Mouse (Mus musculus) limb, embryonic 12.5 days (tissue): ENCODE results near the gene Gfi1b. TPM values are rescaled to one million over a fixed set of nuclear protein-coding genes. Genes with fewer than 3 reads are reported as not detected.
A peak's percentile ranks its signal among the peaks of the same experiment; 100 is the strongest.

Experiments
- ATAC-seq: fragments of 200-750 bp; cut with Nextera tagmentation; 2 replicates; pipeline ENCODE4 v1.8.0; 2017; ENCODE audit warnings: low read depth, moderate TSS enrichment; ENCODE audit not compliant: insufficient number of reproducible peaks, insufficient read depth, low FRiP score, low TSS enrichment
- H3K27ac ChIP-seq: fragments of 300-500 bp; sonication (generic); 2 replicates; pipeline ENCODE4 v1.5.1; 2016; ENCODE audit warnings: mild to moderate bottlenecking, moderate library complexity
- H3K27me3 ChIP-seq: fragments of 300-500 bp; sonication (generic); 2 replicates; pipeline ENCODE4 v1.6.1; 2016; ENCODE audit warnings: mild to moderate bottlenecking, moderate library complexity
- H3K36me3 ChIP-seq: fragments of 300-500 bp; sonication (generic); 2 replicates; pipeline ENCODE4 v1.6.1; 2016; ENCODE audit warnings: mild to moderate bottlenecking, moderate library complexity
- H3K4me1 ChIP-seq: fragments of 300-500 bp; sonication (generic); replicated peaks from 2 replicates; pipeline ENCODE4 v1.6.1; 2016
- H3K4me2 ChIP-seq: fragments of 300-500 bp; sonication (generic); 2 replicates; pipeline ENCODE4 v1.6.1; 2016; ENCODE audit warnings: mild to moderate bottlenecking, moderate library complexity
- H3K4me3 ChIP-seq: fragments of 300-500 bp; sonication (generic); replicated peaks from 2 replicates; pipeline ENCODE4 v1.5.1; 2016; ENCODE audit warnings: mild to moderate bottlenecking
- H3K9ac ChIP-seq: fragments of 300-500 bp; sonication (generic); replicated peaks from 2 replicates; pipeline ENCODE4 v1.6.1; 2016; ENCODE audit warnings: mild to moderate bottlenecking, moderate library complexity
- H3K9me3 ChIP-seq: fragments of 300-500 bp; sonication (generic); 2 replicates; pipeline ENCODE4 v1.6.1; 2016; ENCODE audit warnings: mild to moderate bottlenecking, moderate library complexity
- WGBS: fragments of 180-500 bp; shearing (Covaris S2); methylation state at CpG from one replicate; pipeline ENCODE4 v1.1.7; 2016; 5-methylcytosine and 5-hydroxymethylcytosine counted together
- polyA plus RNA-seq: library from polyadenylated mRNA; unstranded; fragments of >200 nt; fragmentation: Nextera tagmentation; extraction: Ambion mirVana; gene quantifications from 2 replicates; pipeline ENCODE4 v1.2.1, GENCODE M21; 2016

The Gfi1b gene
- polyA plus RNA-seq, 1 experiment from 2014 or later: 0.55 TPM

- Histone ChIP-seq H3K9ac (no peak overlapping the region), H3K36me3 (no peaks in the 10 kb centered on the region), H3K9me3 (no peaks in the 10 kb centered on the region), H3K27me3 (no peaks in the 10 kb centered on the region), H3K27ac (no peak overlapping the region), H3K4me2 (no peak overlapping the region), H3K4me3 (no peak overlapping the region), H3K4me1 (peaks cover 44% of the 10 kb centered on the region)
- WGBS: 60% methylated on average over 7 of the region's 7 CpGs
- ATAC-seq: no peak
Measured at GRCm38 (mm10) chr2:28639794-28640193, 18.0 kb upstream of the Gfi1b start.

GRCm38 (mm10) chr2:28638886-28639285 lies 17.1 kb upstream of the Gfi1b start:
- Histone ChIP-seq H3K4me3 (peak overlapping the region; percentile 23), H3K4me2 (peak overlapping the region; percentile 50), H3K27ac (peak overlapping the region; percentile 20; the same call in 1 of the 2 replicates), H3K9me3 (no peaks in the 10 kb centered on the region), H3K27me3 (no peaks in the 10 kb centered on the region), H3K9ac (peak overlapping the region; percentile 34; the same call in 1 of the 2 replicates), H3K36me3 (no peaks in the 10 kb centered on the region), H3K4me1 (peaks cover 39% of the 10 kb centered on the region)
- ATAC-seq: no peak
- WGBS: 7% methylated on average over 9 of the region's 9 CpGs

- Histone ChIP-seq H3K36me3 (no peaks in the 10 kb centered on the region), H3K4me2 (peak overlapping the region; percentile 50), H3K27me3 (no peaks in the 10 kb centered on the region), H3K4me3 (peak overlapping the region; percentile 23), H3K9ac (peak overlapping the region; percentile 34), H3K27ac (peak overlapping the region; percentile 20; the same call in 1 of the 2 replicates), H3K9me3 (no peaks in the 10 kb centered on the region), H3K4me1 (peaks cover 34% of the 10 kb centered on the region)
- WGBS: 14% methylated on average over 9 of the region's 9 CpGs
- ATAC-seq: no peak
Measured at GRCm38 (mm10) chr2:28638352-28638751, 16.6 kb upstream of the Gfi1b start.

- Histone ChIP-seq H3K4me3 (no peak overlapping the region), H3K9ac (no peak overlapping the region), H3K27me3 (no peaks in the 10 kb centered on the region), H3K4me1 (peaks cover 24% of the 10 kb centered on the region), H3K27ac (no peak overlapping the region), H3K4me2 (no peak overlapping the region), H3K9me3 (no peaks in the 10 kb centered on the region), H3K36me3 (no peaks in the 10 kb centered on the region)
- 81% methylated on average over 9 of the region's 9 CpGs for whole genome bisulfite sequencing
- ATAC-seq: no peak
Measured at GRCm38 (mm10) chr2:28637106-28637845, 15.5 kb upstream of the Gfi1b start.

GRCm38 (mm10) chr2:28635199-28635598 lies 13.4 kb upstream of the Gfi1b start:
- no peaks in the 10 kb centered on the region for H3K9me3 ChIP-seq
- H3K27me3 ChIP-seq: no peaks in the 10 kb centered on the region
- H3K4me2 ChIP-seq: no peak overlapping the region
- peaks cover 23% of the 10 kb centered on the region for H3K4me1 ChIP-seq
- no peak overlapping the region for H3K9ac ChIP-seq
- no peak overlapping the region for H3K27ac ChIP-seq
- 84% methylated on average over 1 of the region's 1 CpGs for WGBS
- no peaks in the 10 kb centered on the region for H3K36me3 ChIP-seq
- ATAC-seq: no peak
- H3K4me3 ChIP-seq: no peak overlapping the region

- no peak for ATAC-seq
- Histone ChIP-seq H3K4me2 (no peak overlapping the region), H3K4me3 (no peak overlapping the region), H3K9me3 (no peaks in the 10 kb centered on the region), H3K9ac (no peak overlapping the region), H3K27ac (no peak overlapping the region), H3K27me3 (no peaks in the 10 kb centered on the region), H3K36me3 (no peaks in the 10 kb centered on the region), H3K4me1 (peaks cover 31% of the 10 kb centered on the region)
- 43% methylated on average over 4 of the region's 4 CpGs for WGBS
Measured at GRCm38 (mm10) chr2:28633136-28633535, 11.4 kb upstream of the Gfi1b start.

GRCm38 (mm10) chr2:28632626-28633025 lies 10.8 kb upstream of the Gfi1b start:
- Histone ChIP-seq H3K4me3 (no peak overlapping the region), H3K9ac (no peak overlapping the region), H3K27ac (no peak overlapping the region), H3K4me2 (no peak overlapping the region), H3K9me3 (no peaks in the 10 kb centered on the region), H3K4me1 (peaks cover 28% of the 10 kb centered on the region), H3K36me3 (no peaks in the 10 kb centered on the region), H3K27me3 (no peaks in the 10 kb centered on the region)
- WGBS: 59% methylated on average over 1 of the region's 1 CpGs
- ATAC-seq: no peak

- peak; percentile 83 for ATAC-seq
- no peak overlapping the region for H3K4me3 ChIP-seq
- peaks cover 22% of the 10 kb centered on the region for H3K4me1 ChIP-seq
- H3K9ac ChIP-seq: 0 out of 2 replicates have a peak overlapping the region, but pooled peaks have one; percentile 23
- H3K36me3 ChIP-seq: no peaks in the 10 kb centered on the region
- H3K27me3 ChIP-seq: no peaks in the 10 kb centered on the region
- H3K4me2 ChIP-seq: peak overlapping the region; percentile 15
- H3K9me3 ChIP-seq: no peaks in the 10 kb centered on the region
- H3K27ac ChIP-seq: peak overlapping the region; percentile 53
- 9% methylated on average over 4 of the region's 4 CpGs for WGBS
Measured at GRCm38 (mm10) chr2:28629911-28630381, 8.2 kb upstream of the Gfi1b start.

GRCm38 (mm10) chr2:28628053-28628452 lies 6.3 kb upstream of the Gfi1b start:
- Histone ChIP-seq H3K4me3 (no peak overlapping the region), H3K4me2 (no peak overlapping the region), H3K27ac (no peak overlapping the region), H3K4me1 (peaks cover 22% of the 10 kb centered on the region), H3K9ac (no peak overlapping the region), H3K9me3 (no peaks in the 10 kb centered on the region), H3K27me3 (peaks cover 4% of the 10 kb centered on the region; the same call in 1 of the 2 replicates), H3K36me3 (no peaks in the 10 kb centered on the region)
- ATAC-seq: no peak
- 62% methylated on average over 2 of the region's 2 CpGs for WGBS

GRCm38 (mm10) chr2:28626038-28626437 lies 4.3 kb upstream of the Gfi1b start:
- Histone ChIP-seq H3K4me3 (no peak overlapping the region), H3K4me1 (peaks cover 22% of the 10 kb centered on the region), H3K4me2 (no peak overlapping the region), H3K9ac (no peak overlapping the region), H3K9me3 (no peaks in the 10 kb centered on the region), H3K27me3 (peaks cover 25% of the 10 kb centered on the region), H3K36me3 (no peaks in the 10 kb centered on the region), H3K27ac (no peak overlapping the region)
- ATAC-seq: no peak
- 77% methylated on average over 3 of the region's 3 CpGs for WGBS

GRCm38 (mm10) chr2:28624870-28625269 lies 3.1 kb upstream of the Gfi1b start:
- no peaks in the 10 kb centered on the region for H3K36me3 ChIP-seq
- peaks cover 15% of the 10 kb centered on the region for H3K4me1 ChIP-seq
- no peak overlapping the region for H3K4me3 ChIP-seq
- no peaks in the 10 kb centered on the region for H3K9me3 ChIP-seq
- H3K27me3 ChIP-seq: peaks cover 31% of the 10 kb centered on the region
- H3K9ac ChIP-seq: no peak overlapping the region
- no peak for ATAC-seq
- H3K4me2 ChIP-seq: no peak overlapping the region
- 90% methylated on average over 3 of the region's 3 CpGs for WGBS
- H3K27ac ChIP-seq: no peak overlapping the region
